Mouse (Mus musculus) liver, postnatal 0 days (tissue): ENCODE data around the gene Pak3.

Experiments used
- CTCF ChIP-seq: sonication (generic); IDR thresholded peaks from 2 replicates; pipeline ENCODE4 v1.5.1; 2016; ENCODE audit warnings: antibody characterized with exemption, low read depth
- EP300 ChIP-seq: IDR thresholded peaks from 2 replicates; pipeline ENCODE4 v1.6.1; 2016; ENCODE audit warnings: antibody characterized with exemption, low read depth, mild to moderate bottlenecking

- TF ChIP-seq CTCF: no peak
- TF ChIP-seq EP300: no peak
Measured at GRCm38 (mm10) chrX:143482866-143483265, 35.5 kb upstream of the Pak3 start.
